Mouse (Mus musculus): Measurements from ENCODE around the gene Cdiptos. TPM values are rescaled to one million over a fixed set of nuclear protein-coding genes. Genes with fewer than 3 reads are reported as not detected.
A peak's percentile ranks its signal among the peaks of the same experiment; 100 is the strongest.

Cdiptos gene
- total RNA-seq, 2 experiments from 2014 or later = 3.3 to 4.9 TPM

DNA sequence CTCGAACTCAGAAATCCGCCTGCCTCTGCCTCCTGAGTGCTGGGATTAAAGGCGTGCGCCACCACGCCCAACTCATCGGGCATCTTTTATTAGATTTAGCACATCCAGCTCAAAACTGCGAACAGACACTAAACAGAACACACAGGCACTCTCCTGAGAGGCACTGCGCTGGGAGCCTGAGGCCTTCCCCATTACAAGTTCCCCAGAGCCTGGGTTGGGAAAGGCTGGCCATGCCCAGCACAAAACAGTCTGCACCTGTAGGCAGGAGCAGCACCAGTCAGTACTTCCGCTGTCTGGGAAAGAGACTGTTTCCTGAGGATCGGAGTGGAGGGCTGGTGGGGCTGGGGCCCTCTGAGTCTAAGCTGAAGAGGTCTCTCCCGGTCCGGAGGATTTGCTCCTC lies 39.1 kb upstream of the Cdiptos start:
- ATAC-seq (ENCODE audit: poor library complexity, severe bottlenecking) = no peak

DNA sequence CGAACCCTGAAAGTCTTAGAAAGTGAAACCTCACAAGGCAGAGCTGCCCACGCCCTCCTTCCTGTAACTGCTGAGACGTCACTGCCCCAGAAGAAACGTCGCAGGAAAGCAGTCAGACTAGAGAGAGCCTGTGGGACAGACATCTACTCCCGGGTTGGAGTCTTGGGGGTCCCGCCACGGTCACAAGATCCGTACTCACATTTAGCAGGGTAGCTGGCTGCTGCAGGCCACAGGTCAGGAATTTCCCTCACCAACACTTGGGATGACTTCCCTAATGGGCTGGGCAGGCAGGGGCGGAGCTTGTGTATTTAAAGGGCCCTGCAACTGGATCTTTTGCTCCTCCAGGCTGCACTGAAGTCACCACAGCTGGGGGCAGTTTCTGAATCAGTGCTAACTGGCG lies 38.4 kb upstream of the Cdiptos start, which contains the start of gene Mvp:
Gene Mvp (minus strand): TSS at position 302 of the 400 bp plus-strand sequence.
- ATAC-seq (ENCODE audit: poor library complexity, severe bottlenecking) = peak; percentile 37

DNA sequence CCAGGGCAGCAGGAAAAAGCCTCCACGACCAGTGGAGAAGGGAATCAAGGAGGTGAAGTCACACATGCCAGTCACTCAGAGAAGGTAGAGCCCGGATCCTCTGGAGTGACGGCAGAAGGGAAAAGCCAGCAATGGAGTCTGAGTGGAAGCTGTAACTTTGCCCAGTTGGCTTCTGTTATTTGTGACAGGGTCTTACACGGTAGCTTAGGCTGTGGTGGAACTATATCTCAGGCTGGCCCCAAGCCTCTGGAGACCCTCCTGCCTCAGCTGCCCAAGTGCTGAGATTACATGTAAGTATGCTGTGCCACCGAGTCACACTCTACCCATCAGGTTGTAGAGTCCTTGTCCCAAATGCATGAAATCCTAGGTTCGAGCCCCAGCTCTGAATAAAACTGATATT lies 37.5 kb upstream of the Cdiptos start:
- no peak for ATAC-seq (ENCODE audit: poor library complexity, severe bottlenecking)

DNA sequence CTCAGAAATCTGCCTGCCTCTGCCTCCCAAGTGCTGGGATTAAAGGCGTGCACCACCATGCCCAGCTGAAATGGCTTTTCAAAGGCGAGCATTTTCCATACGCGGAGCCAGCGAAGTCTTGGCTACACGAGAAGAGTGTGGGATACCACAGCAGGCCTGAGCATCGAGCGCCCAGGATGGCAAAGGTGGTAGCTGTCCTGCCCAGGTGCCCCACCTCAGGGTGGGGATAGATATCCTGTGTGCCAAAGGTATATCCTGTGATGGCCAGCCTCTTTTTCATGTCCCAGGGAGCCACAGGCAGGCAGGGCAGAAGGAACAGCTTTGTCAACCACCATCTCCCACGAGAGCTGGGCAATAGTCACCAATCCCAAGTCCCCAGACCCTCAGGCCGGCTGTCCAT lies 36.9 kb upstream of the Cdiptos start:
- no peak for ATAC-seq (ENCODE audit: poor library complexity, severe bottlenecking)

DNA sequence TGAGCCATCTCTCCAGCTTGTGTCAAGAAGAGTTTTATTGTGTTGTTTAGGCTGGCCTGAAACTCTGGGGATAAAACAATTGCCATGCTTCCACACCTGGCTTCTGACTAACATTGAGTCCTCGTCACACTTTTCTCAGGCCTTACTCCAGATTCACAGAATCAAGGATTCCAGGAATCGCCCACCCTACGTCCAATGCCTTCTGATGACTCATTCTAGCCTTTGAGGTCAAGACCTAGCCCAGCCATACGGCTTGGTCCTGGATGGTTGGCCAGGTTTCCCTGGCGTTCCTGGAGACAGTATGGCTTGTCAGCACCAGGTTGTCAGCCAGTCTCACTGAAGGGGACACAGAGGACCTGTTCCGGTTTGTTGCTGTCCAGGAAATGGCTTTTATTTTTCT lies 36.5 kb upstream of the Cdiptos start:
- no peak for ATAC-seq (ENCODE audit: poor library complexity, severe bottlenecking)

DNA sequence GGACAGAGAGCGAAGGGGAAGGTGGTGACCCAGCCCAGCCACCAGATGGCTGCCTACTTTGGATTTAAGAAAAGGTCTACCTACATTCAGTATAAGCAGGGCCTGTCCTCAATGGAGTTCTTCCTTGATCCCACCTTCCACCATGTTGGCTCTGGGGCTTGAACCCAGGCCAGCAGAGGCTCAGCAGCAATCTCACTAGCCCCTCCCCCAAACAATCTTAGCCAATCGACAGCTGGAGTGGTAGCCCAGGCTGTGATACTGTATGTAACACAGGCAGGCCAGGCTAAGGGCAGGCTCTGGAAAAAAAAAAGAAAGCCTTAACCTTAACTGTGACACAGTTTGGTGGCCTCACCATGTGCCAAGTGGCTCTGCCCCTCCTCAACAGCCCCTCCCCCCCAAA lies 35.8 kb upstream of the Cdiptos start:
- no peak for ATAC-seq (ENCODE audit: poor library complexity, severe bottlenecking)

DNA sequence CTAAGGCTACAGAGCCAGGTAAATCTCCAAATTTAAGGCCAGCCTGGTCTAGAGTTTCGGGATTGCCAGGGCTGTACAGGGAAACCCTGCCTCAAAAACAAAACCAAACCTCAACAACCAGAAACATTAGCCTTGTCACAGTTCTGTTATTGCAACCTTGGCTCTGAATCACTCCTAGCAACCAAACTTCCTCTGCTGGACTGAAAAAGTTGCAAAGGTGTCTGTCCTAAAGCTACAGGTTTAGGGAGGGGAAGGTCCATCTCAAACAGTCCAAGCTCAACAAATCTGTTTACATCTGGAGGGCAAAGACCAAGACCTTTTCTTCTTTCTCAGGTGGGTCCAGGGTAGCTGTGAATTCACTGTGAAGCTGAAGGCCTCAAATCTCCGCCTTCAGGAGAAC lies 35.2 kb upstream of the Cdiptos start:
- ATAC-seq (ENCODE audit: poor library complexity, severe bottlenecking) = no peak

DNA sequence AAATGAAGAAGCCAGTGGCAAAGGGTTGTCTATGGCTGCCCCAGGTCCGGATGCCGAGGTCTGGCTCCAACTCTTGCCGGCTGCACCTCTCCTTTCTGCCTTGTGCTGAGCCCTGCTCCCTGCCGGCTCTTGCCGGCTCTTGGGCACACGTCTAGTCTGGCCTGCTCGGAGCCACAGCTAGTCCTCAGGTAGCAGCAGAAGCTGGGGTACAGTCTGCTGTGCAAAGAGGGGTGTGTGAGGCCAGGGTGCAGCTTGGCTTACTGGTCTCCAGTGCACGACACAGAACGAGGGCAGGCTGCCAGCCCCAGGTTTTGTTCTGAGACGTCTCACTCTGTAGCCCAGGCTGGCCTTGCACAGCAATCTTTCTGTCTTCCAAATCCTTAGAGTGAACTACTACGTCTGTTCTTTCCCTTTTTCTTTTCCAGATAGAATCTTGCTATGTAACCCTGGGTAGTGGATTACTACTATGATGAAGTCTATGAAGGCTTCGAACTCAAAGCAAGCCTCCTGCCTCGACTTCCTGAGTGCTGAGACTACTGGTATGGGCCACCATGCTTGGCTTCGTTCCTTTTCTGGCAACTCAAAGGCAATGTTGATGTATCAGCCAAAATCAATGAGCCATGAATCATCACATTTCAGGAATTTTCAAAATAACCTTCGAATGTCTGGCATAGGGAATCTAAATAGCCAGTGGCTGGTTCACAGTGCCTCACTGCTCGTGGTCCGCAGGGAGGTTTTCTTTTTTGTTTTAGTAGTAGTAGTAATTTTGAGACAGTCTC lies 33.6 kb upstream of the Cdiptos start:
- no peak for ATAC-seq (ENCODE audit: poor library complexity, severe bottlenecking)

DNA sequence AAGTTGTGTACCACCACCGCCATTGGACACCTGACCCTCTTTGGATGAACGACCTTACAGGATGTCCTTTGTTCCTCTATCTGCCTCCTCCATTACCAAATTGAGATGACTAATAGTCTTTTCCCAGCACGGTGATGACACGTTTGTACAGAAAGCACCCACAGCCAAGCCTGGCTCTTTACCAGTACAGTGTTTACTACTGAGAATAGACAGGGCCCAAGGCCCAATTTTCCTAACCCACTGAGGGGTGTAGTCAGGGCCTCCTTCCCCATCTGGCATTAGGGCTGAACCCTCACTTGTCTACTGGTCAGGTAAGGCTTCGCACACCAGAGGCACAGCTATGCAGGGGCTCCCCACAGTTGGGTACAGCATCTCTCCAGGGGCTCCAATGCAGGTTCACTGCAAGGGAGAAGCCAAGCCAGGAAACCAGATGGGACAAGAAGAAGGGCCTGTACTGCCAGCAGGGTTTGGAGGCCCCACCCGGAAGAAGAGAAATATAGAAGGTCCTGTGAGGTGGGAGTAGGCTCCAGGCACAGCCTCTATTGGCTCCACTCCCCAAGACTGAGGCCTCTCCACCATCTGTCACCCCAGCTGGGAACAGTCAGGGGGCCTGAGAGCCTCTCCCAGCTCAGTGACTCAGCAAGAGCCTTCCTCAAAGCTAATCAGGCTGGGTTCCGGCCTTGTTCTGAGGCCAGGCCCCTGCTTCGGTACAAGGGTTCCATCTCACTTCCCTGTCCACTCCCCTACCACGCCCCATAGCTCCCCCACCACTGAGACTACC lies 32.5 kb upstream of the Cdiptos start:
- peak; percentile 93 for ATAC-seq (ENCODE audit: poor library complexity, severe bottlenecking)

DNA sequence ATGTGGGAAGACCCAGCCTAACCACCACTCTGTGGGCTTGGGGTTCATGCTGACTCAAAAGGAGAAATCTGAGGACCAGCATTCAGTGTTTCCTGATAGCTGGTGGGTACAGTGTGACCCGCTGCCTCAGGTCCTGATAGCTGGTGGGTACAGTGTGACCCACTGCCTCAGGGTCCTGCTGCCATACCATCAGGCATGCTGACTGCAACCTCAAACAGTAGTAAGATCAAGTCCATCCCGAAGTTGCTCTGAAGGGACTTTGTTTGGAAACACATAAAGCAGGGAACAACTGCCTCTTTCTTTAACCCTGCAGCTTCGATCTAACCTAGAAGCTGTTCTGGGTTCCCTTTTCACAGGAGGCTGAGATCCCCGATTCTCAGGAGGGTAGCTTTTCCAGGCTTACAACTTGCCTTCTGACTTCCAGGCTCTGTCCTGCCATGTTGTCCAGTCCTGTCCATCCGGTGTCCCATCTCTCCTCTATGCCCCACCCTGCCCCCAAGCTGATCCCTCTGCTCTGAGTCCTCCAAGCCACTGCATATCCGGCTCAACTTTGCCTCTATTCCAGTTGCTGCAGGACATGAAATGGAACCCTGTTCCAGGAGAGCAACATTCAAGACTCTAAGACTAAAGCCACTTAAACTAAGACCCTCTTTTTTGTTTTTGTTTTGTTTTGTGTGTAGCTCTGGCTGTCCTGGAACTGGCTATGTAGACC lies 31.6 kb upstream of the Cdiptos start:
- no peak for ATAC-seq (ENCODE audit: poor library complexity, severe bottlenecking)

DNA sequence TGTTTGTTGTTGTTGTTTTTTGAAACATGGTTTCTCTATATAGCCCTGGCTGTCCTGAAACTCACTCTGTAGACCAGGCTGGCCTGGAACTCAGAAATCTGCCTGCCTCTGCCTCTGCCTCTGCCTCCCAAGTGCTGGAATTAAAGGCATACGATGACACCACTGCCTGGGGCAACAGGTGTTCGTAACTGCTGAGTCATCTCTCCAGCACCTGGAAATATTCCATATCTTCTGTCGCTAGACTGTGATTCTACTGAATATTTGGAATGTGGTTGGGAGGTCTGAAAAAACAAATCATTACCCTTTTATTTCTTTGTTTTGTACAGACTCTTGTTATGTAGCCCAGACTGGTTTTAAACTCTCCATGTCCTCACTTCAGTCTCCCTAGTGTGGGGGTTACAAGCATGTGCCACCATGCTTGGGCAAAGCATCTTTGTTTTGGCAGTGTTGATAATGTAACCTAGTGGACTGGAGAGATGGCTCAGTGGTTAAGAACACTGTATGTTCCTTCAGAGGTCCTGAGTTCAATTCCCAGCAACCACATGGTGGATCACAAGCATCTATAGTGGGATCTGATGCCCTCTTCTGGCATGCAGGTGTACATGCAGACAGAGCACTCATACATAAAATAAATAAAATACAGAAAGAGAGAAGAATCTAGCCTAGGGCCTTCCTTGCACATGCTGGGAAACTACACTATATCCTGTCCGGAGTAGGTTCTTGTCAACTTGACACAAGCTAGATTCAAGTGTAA lies 28.4 kb upstream of the Cdiptos start:
- ATAC-seq (ENCODE audit: poor library complexity, severe bottlenecking) = no peak

DNA sequence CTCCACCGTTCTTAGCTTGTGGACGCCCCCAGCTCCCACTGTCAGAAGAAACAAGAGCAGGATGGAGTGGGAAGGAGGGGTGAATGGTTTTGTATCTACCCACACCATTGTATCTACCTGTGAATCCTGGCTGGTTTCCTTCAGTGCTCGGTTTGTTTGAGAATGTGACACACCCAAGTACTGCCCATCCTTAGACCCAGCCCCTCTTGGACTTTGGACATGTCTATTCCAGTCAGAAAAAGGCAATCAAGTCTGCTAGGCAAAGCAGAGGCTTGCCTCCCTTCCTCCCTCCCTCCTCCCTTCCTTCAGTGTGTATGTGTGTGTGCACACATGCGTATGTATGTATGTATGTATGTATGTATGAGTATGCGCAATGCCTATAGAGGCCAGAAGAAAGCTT lies 27.7 kb upstream of the Cdiptos start:
- no peak for ATAC-seq (ENCODE audit: poor library complexity, severe bottlenecking)

DNA sequence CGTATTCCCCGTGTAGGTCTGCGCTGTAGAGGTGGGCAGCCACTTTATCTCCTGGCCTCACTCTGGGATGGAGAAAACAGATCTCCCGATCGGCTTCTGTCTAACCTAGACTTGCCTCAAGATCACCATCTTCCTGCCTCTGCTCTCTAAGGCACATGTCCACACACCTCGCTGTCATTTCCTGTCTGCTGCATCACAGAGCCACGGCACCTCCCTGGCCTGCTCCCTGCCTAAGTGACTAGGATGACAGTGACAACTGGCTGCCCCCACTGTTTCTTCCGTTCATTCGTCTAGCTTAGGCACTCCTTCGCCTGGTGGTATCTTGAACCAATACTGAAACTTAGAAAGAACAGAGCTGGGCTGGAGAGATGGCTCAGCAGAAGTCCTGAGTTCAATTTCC lies 23.7 kb upstream of the Cdiptos start:
- ATAC-seq (ENCODE audit: poor library complexity, severe bottlenecking) = no peak

DNA sequence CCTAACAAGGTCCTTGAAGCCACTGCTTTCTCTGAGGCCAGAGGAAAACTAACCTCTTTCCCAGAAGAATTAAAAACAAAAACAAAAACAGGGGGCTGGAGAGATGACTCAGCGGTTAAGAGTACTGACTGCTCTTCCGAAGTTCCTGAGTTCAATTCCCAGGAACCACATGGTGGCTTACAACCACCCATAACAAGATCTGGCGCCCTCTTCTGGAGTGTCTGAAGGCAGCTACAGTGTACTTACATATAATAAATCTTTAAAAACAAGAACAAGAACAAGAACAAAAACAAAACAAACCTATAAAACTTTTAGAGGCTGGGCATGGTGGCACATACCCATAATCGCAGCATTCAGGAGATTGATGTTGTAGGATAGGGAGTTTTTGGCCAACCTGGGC lies 20.6 kb upstream of the Cdiptos start:
- ATAC-seq (ENCODE audit: poor library complexity, severe bottlenecking) = no peak

DNA sequence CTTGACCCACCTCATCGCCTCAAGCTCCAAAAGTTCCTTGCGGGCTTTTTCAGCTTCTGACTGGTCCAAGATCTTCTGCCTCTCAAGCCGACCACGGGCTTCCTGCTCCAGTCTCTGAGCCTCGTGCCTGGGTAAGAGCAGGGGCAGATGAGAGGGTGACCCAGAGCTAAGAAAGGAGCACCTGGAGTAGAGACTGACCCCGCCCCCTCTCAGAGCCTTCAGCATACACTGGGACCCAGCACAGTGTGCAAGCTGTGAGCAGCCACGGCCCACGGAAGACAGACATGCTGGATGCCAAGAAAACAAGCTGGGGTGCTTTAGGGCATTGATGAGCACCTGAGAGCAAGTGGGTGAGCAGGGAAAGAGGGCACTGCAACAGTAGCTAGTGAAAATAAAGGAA lies 12.9 kb upstream of the Cdiptos start:
- ATAC-seq (ENCODE audit: poor library complexity, severe bottlenecking) = no peak

DNA sequence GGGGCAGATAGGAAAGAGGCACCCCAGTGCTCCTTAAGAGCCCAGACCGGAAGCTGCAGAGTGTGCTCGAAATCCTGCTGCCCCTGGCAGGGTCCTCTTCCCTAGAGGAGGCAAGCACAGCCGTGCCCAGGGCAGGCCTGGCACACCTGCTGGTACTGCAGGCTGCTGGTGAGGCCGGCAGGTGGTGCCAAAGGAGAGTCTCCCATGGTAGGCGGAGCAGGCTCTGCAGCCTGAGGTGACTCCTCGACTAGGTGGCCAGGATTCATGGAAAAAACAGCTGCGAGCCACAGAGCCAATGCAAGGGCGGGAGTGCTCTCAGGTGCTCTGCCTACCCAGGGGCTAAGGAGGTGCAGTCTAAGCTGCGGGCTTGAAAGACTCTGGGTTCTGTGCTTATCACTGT lies 10.4 kb upstream of the Cdiptos start:
- peak; percentile 52; the same call in 1 of the 2 replicates for ATAC-seq (ENCODE audit: poor library complexity, severe bottlenecking)

DNA sequence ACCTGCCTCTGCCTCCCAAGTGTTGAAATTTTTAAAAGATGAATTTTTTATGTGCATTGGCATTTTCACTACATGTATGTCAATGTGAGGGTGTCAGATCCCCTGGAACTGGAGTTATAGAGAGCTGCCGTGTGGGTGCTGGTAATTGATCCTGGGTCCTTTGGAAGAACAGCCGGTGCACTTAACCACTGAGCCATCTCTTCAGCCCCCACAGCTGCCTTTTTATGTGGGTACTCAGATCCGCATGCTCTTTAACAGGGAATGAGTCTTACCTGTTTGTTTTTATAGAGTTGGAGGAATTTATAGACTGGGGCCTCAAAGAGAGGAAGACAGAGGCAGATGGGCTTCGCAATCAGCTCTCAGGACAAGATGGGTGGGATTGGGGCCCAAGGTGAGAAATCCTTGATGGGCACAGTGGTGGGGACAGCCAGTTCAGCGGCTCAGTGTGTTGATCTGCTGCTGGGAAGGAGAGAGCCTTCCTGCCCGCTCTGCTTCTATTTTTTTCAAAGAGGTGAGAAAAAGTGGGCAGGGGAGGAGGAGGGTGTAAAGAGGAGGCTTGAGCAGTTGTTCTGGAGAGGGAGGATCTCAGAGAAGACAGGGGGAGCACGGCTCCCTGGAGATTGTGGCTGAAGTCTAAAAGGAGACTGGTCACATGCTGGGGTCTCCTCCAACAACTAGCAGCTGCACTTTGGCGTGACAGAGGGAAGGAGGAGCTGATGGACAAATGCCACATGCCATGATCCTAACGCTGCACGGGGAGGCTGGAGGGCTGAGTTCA lies 9.0 kb upstream of the Cdiptos start:
- ATAC-seq (ENCODE audit: poor library complexity, severe bottlenecking) = no peak

DNA sequence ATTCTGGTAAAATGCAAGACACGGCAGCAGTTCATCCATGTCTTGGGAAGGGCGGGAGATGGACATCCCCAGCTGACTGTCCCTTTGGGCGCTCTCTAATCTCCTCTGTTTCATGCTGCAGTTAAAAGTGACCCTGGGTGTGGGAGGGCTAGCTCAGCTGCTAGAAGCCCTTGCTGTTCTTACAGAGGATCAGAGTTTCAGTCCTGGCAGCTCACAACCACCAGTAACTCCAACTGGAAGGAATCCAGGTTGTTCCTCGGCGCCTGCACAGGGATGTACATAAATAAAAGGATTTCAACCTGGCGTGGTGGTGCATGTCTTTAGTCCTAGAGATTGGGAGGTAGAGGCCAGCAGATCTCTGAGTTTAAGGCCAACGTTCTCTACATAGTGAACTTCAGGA lies 7.2 kb upstream of the Cdiptos start:
- ATAC-seq (ENCODE audit: poor library complexity, severe bottlenecking) = no peak

DNA sequence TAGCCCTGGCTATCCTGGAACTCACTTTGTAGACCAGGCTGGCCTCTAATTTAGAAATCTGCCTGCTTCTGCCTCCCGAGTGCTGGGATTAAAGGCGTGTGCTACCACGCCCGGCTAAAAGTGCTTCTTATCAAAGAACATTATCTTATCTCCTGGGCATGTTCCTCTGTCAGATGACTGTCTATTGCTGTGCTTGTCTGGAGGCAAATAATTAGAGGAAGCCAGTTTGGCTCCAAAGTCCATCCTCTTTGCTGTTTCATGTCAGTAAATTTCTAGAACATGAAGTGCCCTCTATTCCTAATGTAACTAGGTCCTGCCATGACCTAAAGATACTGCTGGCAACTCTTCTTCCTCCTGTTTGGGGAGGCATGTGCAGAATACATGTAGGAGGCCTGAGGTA lies 6.2 kb upstream of the Cdiptos start:
- ATAC-seq (ENCODE audit: poor library complexity, severe bottlenecking) = no peak

DNA sequence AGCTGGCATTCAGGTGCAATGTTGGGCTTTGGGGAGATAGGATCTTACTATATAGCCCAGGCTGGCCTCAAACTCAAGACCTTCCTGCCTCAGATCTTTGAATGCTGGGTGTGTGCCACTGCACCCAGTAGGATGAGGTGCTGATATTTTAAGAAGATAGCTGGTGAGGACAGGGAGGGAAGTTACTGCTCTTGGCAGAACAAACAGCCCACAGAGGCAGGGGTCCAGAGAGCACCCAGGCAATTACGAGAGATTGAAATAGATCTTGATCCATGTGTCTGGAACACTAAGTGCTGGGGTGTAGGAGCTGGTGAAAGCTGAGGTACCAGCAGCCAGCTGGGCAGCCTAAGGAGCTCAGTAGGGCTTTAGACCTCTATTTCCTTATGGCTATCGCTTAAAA lies 5.7 kb upstream of the Cdiptos start:
- no peak for ATAC-seq (ENCODE audit: poor library complexity, severe bottlenecking)
